Mouse (Mus musculus) olfactory bulb, adult 2 months (tissue): ENCODE measurements at regions not wholly inside any gene's neighbourhood (a gene's known extent, or its start where the extent isn't known, plus 50 kb on each side); places are given as distances from the start of the nearest gene placed in this dataset.

Experiments
- CTCF ChIP-seq: fragments of 200-500 bp; IDR thresholded peaks from 2 replicates; pipeline ENCODE4 v1.5.1; 2012; ENCODE audit warnings: low read depth, mild to moderate bottlenecking, low read length, moderate library complexity; ENCODE audit not compliant: insufficient read depth
- POLR2A ChIP-seq: fragments of 200-500 bp; IDR thresholded peaks from 2 replicates; pipeline ENCODE4 v1.6.1; 2012; ENCODE audit warnings: mild to moderate bottlenecking, low read depth, low read length, moderate library complexity; ENCODE audit not compliant: insufficient read depth

- TF ChIP-seq CTCF (no peak), POLR2A (no peak)
Observed at GRCm38 (mm10) chr12:92703731-92704130, 854.8 kb upstream of the Sel1l start.
